Mouse (Mus musculus) E14TG2a.4 (cell line): ENCODE measurements around the gene Fktn.

Experiments used
- CTCF ChIP-seq: conservative IDR thresholded peaks from 2 replicates; pipeline ENCODE4 v1.5.1; 2014; ENCODE audit warnings: low read length
- POU5F1 ChIP-seq: IDR thresholded peaks from 2 replicates; pipeline ENCODE4 v1.6.1; 2014; ENCODE audit warnings: low read length, borderline replicate concordance

GRCm38 (mm10) chr4:53738956-53739616, 25.3 kb downstream of the Fktn start:
- TF ChIP-seq CTCF, result peak; percentile 61
- TF ChIP-seq POU5F1, result no peak
